Mouse (Mus musculus): ENCODE data around the gene Prkn. TPM values are rescaled to one million over a fixed set of nuclear protein-coding genes. Genes with fewer than 3 reads are reported as not detected.

Prkn gene
- 20.1 and 28.0 TPM in 2 replicates for polyA plus RNA-seq (2012; rRNA removed)

DNA sequence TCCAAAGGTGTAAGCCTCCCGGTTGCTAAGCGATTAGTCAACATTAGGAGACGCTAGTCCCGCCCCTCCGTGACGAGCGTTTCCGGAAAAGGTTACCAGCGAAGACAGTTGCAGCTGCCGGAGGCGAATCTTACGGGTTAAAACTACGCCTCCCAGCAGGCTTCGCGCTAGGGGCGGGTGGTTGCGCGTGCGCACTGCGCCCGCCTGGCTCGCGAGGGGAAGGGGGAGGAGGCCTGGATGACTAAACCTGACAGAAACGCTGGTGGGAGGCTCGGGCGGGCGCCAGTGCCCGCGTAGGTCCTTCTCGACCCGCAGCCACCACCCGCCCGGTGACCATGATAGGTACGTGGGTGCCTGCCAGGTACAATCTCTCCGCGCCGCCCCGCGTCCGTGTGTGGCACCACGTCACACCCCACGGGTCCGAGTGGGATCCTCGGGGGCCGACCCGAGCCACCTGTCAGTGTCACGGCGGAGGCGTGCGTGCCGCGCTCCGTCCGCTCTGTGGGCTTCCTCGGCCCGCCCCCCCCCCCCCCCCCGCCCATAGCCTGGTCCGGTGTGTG, at the start of gene Prkn, which contains the start of gene Pacrg:
Gene Prkn (plus strand): TSS at position 237 of the 560 bp plus-strand sequence.
Gene Pacrg (minus strand): TSS at position 164 of the 560 bp plus-strand sequence.
- peak; percentile 97 to 99 for DNase-seq (ENCODE audit: extremely low spot score in 1 of 2, low spot score in 1 of 2)

GRCm38 (mm10) chr17:10791661-10792060, 48.5 kb upstream of the Prkn start:
- peak in 1 of 2 experiments; percentile 27 for DNase-seq (ENCODE audit: extremely low spot score in 1 of 2, low spot score in 1 of 2)

DNA sequence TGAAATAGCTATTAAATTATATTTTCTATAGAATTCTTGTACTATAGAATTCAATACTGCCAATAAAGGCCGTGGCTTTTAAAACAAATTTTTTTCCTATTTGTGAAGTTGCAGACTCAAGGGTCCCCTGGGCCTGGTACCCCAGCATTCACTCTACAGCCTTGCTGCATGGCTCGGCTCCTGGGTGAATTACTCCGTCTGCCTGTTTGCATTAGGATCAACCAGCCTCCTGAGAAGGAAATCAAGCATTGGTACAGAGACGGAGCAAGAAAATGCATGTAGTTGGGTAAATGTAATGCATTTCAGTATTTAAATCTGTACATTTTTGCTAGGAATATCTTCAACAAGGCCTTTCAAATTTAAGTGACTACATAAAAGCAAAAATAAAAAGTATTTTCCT, 33.5 kb upstream of the Prkn start:
- DNase-seq (ENCODE audit: extremely low spot score in 1 of 2, low spot score in 1 of 2): no peak

GRCm38 (mm10) chr17:10807261-10807998, 32.8 kb upstream of the Prkn start:
- DNase-seq (ENCODE audit: extremely low spot score in 1 of 2, low spot score in 1 of 2): no peak

- DNase-seq (ENCODE audit: extremely low spot score in 1 of 2, low spot score in 1 of 2): no peak
Measured at GRCm38 (mm10) chr17:10808571-10808970, 31.6 kb upstream of the Prkn start.

DNA sequence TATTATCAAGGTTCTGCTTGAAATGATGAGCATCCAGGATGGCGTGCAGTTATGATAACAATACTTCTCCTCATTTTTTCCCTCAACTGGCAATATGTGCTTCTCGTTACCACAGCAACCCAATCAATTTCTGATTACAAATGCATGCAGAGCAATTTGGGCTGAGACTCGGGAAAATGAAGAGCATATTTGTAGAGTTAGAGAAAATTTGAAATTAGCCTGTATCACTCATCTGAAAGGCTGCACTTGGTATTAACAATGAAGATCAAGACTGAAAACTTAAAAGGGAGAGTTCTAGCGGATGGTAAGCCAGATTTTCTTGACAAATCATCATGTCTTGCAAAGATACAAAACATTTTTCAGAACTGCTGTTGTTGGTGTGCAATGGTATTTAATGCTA, 21.2 kb upstream of the Prkn start:
- no peak for DNase-seq (ENCODE audit: extremely low spot score in 1 of 2, low spot score in 1 of 2)

DNA sequence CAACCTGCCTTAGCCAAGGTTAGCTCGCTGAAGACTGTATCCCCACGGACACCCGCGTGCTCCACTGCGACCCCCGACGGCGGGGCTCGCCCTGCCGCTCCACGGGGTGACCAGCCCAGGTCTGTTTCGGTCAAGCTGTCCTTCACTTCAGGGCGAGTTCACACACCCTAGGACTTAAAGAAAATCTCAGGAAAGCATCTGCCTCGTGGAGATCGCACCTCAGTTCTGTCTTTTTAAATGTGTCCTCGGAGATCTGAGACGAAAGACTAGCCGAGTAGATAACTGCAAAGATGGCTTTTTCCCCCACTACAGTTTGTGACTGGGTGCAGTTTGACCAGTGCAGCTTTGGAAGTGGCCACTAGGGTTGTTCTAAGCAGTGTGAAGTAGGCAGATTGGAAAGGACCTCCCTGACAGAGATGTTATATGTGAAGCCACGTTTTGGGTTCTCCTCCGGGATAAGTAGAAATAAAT, 582 bp downstream of the Prkn start:
- DNase-seq (ENCODE audit: extremely low spot score in 1 of 2, low spot score in 1 of 2): peak; percentile 21 to 64

DNA sequence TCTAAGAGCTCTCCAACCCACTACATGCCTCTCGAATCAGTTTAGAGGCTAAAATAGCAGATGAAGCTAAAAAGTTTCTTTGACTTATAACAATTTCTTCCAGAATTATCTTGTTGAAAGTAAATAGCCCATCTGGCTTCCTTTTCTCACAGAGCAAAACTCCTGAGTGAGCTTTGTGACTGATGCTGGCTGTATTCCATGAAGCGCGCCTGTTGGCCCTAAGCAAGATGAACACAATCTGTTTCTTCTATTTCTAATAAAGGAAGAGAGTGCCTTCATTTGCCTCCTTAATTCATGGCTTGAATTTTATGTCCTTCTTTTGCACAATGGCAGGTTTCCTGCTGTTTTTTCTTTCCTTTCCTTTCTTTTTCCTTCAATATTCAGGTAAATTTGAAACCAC, 14.0 kb downstream of the Prkn start:
- DNase-seq (ENCODE audit: extremely low spot score in 1 of 2, low spot score in 1 of 2): peak; percentile 8 to 34

DNA sequence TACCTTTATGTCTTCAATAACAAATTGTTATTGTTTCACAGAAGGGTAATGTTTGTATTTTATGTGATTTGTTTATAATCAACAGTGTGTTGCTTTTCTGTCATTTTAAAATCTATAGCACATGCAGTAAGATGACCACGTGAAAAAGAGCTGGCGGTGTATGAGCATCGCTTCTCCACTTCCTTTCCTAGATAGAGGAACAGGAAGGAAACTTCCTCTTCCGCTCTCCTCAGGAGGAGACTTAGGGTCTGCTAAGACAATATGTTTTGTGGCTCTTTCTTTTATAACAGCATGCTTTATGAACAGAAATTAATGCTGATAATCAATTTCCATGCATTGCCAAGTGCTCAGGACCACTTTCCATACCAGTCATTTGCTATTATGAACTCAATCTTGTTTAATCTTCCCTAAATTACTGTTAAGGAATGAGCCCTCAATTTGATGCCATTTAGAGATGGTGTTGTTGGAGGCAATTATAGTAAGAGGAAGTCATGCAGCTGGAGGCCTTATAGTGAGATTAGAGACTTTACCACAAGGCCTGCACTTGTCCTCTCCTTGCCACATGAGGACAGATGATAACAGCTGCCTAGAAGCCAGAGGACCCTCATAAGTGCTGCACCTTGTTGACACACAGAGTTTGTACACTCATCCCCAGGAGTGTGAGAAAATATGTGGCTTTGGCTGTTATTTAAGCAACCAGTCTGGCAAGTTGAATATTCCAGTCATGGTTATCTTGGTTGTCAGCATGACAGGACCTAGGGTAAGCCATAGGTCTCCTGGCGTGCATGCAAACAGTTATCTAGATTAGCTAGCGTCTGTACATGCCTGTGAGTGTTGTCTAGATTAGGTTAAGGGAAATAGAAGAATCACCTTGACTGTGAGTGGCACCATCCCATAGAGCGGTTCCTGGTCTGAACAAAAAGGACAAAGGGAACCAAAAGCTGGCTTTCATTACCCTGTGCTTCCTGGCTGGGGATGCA, 34.3 kb downstream of the Prkn start:
- DNase-seq (ENCODE audit: extremely low spot score in 1 of 2, low spot score in 1 of 2): no peak

GRCm38 (mm10) chr17:10878986-10879385, 38.8 kb downstream of the Prkn start:
- no peak for DNase-seq (ENCODE audit: extremely low spot score in 1 of 2, low spot score in 1 of 2)

DNA sequence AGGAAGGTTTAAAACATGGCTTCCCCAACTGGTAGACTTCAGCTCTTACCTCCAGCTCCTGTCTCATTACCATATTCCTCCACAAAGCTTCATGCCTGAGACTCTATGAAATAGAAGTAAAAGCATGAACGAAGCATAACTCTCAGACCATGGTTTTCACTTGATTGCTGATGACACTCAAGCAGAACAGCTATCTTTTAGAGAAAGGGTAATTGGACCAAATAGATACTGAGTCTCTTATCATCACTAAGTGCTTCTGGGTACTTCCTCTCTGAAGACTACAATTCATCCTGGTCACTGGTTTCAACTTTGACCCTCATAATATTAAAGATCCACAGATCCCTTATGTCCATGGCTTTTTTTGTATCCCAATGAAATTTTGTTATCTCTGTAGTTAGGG, 42.1 kb downstream of the Prkn start:
- DNase-seq (ENCODE audit: extremely low spot score in 1 of 2, low spot score in 1 of 2): no peak

- no peak for DNase-seq (ENCODE audit: extremely low spot score in 1 of 2, low spot score in 1 of 2)
Measured at GRCm38 (mm10) chr17:10887924-10888323, 47.7 kb downstream of the Prkn start.

DNA sequence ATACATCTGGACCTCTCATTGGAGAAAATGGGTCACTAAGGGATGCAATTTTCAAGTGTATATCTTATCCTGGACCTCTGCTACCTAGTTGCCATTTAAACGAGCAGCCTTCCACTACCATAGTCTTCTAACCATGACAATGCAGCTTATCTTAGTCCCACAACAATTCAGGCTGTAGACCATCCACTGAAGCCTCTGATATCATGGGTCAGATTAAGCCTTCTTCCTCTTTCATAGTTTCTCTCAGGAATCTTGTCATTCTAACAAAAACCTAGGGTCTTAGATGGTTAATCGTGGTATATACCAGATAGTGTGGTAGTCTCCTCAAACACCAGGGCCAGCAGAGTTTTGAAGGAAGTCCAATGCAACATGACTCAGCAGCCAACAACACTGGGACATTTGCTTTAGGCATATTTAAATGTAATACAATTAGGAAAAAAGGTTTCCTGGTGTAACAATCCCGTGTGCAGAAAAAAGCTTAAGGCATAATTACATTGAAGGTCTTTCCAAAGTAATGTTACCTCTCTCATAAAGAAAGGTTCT, 61.6 kb downstream of the Prkn start:
- no peak for DNase-seq (ENCODE audit: extremely low spot score in 1 of 2, low spot score in 1 of 2)

GRCm38 (mm10) chr17:10936698-10937097, 96.5 kb downstream of the Prkn start:
- DNase-seq (ENCODE audit: extremely low spot score in 1 of 2, low spot score in 1 of 2): no peak

- no peak for DNase-seq (ENCODE audit: extremely low spot score in 1 of 2, low spot score in 1 of 2)
Measured at GRCm38 (mm10) chr17:10937844-10938243, 97.7 kb downstream of the Prkn start.

DNA sequence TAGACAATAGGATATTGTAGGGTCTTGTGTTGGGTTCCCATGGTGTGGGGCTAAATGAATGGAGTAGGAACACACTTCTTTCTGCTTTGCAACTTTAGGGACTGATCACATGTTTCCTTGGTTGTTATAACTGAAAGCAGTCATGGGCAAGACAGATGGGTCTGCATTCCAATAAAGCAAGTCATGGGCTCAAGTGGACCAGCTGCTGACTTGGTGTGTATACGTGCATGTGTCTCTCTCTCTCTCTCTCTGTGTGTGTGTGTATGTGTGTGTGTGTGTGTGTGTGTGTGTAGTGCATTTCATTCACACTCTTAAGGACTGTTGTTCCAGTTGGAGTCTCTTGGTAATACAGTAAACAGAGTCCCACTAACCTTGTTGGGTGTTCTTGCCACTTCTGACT, 98.6 kb downstream of the Prkn start:
- DNase-seq (ENCODE audit: extremely low spot score in 1 of 2, low spot score in 1 of 2): no peak

DNA sequence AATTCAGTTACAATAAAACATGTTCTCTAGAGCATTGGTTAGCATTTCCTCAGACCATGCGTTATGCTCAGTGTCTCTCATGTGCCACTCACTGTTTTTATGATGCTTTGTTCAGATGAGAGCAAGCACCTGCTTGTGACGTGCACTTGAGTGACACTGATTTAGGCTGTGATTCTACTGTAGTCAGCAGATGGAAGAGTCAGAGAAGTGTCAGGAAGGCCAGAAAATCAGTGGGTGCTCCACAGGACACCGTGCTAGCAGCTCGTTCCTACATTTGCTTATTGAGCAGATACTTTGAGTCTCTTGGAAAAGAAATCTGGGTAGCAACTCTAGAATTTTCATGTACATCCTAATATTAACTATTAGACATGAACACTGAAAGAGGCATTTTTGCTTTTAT, 106.4 kb downstream of the Prkn start:
- DNase-seq (ENCODE audit: extremely low spot score in 1 of 2, low spot score in 1 of 2): no peak

DNA sequence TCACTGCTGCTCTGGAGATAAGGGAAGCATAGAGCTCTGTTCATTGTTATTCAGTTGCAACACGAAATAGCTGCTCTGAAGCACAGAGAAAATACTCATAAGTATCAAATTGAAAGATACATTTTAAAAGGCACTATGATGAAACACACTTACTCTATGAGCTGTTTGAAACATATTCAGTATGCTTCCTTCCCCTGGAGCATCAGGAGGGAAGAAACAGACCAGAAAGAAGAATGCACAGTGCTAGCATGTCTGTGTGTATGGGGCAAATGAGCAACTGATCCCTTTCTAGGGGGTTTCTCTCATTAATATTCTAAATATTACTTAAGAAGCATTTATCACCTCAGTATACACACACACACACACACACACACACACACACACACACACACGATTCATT, 107.4 kb downstream of the Prkn start:
- DNase-seq (ENCODE audit: extremely low spot score in 1 of 2, low spot score in 1 of 2): no peak

DNA sequence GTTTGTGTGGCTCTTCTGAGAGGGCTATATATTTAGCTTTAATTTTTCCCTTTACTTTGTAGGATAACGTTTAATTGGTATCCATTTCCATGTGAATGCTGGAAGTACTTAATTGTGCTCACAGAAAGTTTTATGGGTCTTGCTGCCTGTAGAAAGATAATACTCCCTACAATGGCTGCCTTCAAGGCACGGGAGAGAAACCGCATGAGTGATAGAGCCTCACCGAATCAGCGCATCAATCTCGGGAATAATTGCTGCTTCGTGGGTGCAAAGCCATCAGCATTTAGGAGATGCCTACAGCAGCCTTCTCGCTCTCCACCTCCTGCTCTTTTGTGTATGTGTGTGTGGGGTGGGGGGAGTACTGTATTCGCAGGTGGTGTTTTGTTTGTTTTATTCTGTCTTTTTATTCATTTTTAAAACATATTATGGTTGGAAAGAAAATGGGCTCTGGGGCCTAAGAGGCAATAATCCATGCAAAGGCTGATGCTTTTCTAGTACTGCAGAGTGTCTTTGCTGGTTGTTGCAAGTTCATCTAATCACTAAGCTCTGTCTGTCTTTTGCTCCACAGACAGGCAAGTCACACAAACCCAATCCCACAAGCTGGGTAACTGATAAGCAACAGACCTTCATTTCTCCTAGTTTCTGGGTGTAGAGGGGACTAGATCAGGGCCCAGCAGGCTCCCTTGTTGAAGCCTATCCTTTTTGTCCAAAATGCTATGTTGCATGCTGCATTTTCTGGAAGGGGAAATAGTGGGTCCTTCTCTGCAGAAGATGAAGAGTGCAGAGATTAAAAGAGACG, 119.1 kb downstream of the Prkn start:
- DNase-seq (ENCODE audit: extremely low spot score in 1 of 2, low spot score in 1 of 2): no peak

GRCm38 (mm10) chr17:10962151-10962550, 122.0 kb downstream of the Prkn start:
- DNase-seq (ENCODE audit: extremely low spot score in 1 of 2, low spot score in 1 of 2): no peak

All from frontal cortex, adult 2 months (tissue).